Mouse (Mus musculus): ENCODE results near the gene Irf2.

DNA sequence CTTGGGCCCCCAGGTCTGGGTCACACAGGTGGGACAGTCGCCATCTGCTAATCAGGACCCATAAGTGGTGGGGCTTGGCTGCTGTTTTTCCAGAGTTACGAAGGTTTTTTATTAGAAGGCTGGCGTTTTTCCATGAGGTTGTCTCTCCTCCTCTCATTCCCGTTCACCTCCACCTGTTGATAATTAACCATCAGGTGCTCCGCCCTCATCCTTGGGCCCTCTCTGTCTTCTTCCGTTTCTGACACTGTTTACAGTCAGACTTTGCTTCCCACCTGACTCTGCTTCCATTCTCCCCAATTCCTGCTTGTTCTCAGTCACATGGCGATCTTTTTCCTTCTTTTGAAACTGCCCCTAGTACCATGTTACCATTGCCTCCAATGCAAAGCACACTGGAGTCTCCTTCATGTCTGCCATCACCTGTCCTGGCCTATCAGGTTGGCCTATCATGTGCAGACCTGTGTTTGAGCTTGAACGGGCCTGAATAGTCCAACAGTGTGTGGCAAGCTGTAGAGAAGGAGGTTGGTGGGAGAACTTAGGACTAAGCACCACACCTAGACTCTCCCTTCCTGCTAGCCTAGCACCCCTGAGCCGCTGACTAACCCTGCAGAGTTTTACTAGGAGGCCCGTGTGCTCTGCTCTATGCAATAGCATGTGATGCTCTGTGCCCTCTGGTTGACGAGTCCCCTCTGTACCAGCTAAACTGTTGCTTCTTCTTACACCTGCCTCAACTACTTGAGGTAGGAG, 90.8 kb downstream of the Irf2 start:
- TF ChIP-seq CTCF (IDR thresholded peaks at IDR 0.05; ENCODE audit: control insufficient read depth, insufficient read depth, insufficient replicate concordance, low read depth, low read length) (no peak), POLR2A (IDR thresholded peaks at IDR 0.05; ENCODE audit: control insufficient read depth, low read depth, low read length) (no peak)
